Mouse (Mus musculus): ENCODE results near the gene Rab39.

- no peak for TF ChIP-seq MAX (IDR thresholded peaks at IDR 0.05; ENCODE audit: low read length)
- no peak for TF ChIP-seq SIN3A (IDR thresholded peaks at IDR 0.05; ENCODE audit: low read length)
- peak; percentile 85 to 90 for TF ChIP-seq CTCF (conservative IDR thresholded peaks at IDR 0.05 in 1 of 2, IDR thresholded peaks at IDR 0.05 in 1 of 2; ENCODE audit: low read depth in 2 of 2, low read length in 2 of 2)
- no peak for TF ChIP-seq NRF1 (IDR thresholded peaks at IDR 0.05; ENCODE audit: low read depth, low read length)
- TF ChIP-seq MAFK (IDR thresholded peaks at IDR 0.05; ENCODE audit: insufficient replicate concordance, low read length), result no peak
- TF ChIP-seq GABPA (IDR thresholded peaks at IDR 0.05; ENCODE audit: insufficient replicate concordance, low read depth, low read length), result no peak
Observed at GRCm38 (mm10) chr9:53673571-53673970, 32.5 kb downstream of the Rab39 start.
